Mouse (Mus musculus): ENCODE measurements around the gene Bhmt2. TPM values are rescaled to one million over a fixed set of nuclear protein-coding genes. Genes with fewer than 3 reads are reported as not detected.

Bhmt2 gene
- total RNA-seq (2021) = under 1 TPM in 1 of 2 experiments, not detected in 1; 0.13 TPM
- long read RNA-seq, experiment 1 = 0 reads
- long read RNA-seq, experiment 2 = 0 reads

GRCm38 (mm10) chr13:93674131-93674561 lies at the start of gene Bhmt2, which contains the start of gene Dmgdh:
Gene Bhmt2 (minus strand): TSS chr13:93674302.
Gene Dmgdh (plus strand): TSS chr13:93674433.
- no peak for DNase-seq (ENCODE audit: low spot score in 2 of 2)

GRCm38 (mm10) chr13:93723455-93723854 lies 49.4 kb upstream of the Bhmt2 start:
- no peak for DNase-seq (ENCODE audit: low spot score in 2 of 2)

- no peak for DNase-seq (ENCODE audit: low spot score in 2 of 2)
Observed at GRCm38 (mm10) chr13:93721916-93722315, 47.8 kb upstream of the Bhmt2 start.

- DNase-seq (ENCODE audit: low spot score in 2 of 2) = peak; percentile 45 to 75
Observed at GRCm38 (mm10) chr13:93718948-93719347, 44.8 kb upstream of the Bhmt2 start.

GRCm38 (mm10) chr13:93717113-93717512 lies 43.0 kb upstream of the Bhmt2 start:
- DNase-seq (ENCODE audit: low spot score in 2 of 2) = no peak

- no peak for DNase-seq (ENCODE audit: low spot score in 2 of 2)
Observed at GRCm38 (mm10) chr13:93713826-93714225, 39.7 kb upstream of the Bhmt2 start.

GRCm38 (mm10) chr13:93712362-93712761 lies 38.3 kb upstream of the Bhmt2 start:
- no peak for DNase-seq (ENCODE audit: low spot score in 2 of 2)

GRCm38 (mm10) chr13:93711226-93711625 lies 37.1 kb upstream of the Bhmt2 start:
- DNase-seq (ENCODE audit: low spot score in 2 of 2) = no peak

- DNase-seq (ENCODE audit: low spot score in 2 of 2) = no peak
Observed at GRCm38 (mm10) chr13:93710325-93710724, 36.2 kb upstream of the Bhmt2 start.

GRCm38 (mm10) chr13:93707271-93707670 lies 33.2 kb upstream of the Bhmt2 start:
- no peak for DNase-seq (ENCODE audit: low spot score in 2 of 2)

GRCm38 (mm10) chr13:93705697-93706096 lies 31.6 kb upstream of the Bhmt2 start:
- DNase-seq (ENCODE audit: low spot score in 2 of 2) = no peak

- no peak for DNase-seq (ENCODE audit: low spot score in 2 of 2)
Observed at GRCm38 (mm10) chr13:93698866-93699265, 24.8 kb upstream of the Bhmt2 start.

GRCm38 (mm10) chr13:93690821-93691220 lies 16.7 kb upstream of the Bhmt2 start:
- no peak for DNase-seq (ENCODE audit: low spot score in 2 of 2)

GRCm38 (mm10) chr13:93689566-93689965 lies 15.5 kb upstream of the Bhmt2 start:
- DNase-seq (ENCODE audit: low spot score in 2 of 2) = no peak

GRCm38 (mm10) chr13:93687321-93687720 lies 13.2 kb upstream of the Bhmt2 start:
- DNase-seq (ENCODE audit: low spot score in 2 of 2) = no peak

- DNase-seq (ENCODE audit: low spot score in 2 of 2) = no peak
Observed at GRCm38 (mm10) chr13:93685226-93685625, 11.1 kb upstream of the Bhmt2 start.

- no peak for DNase-seq (ENCODE audit: low spot score in 2 of 2)
Observed at GRCm38 (mm10) chr13:93683336-93683735, 9.2 kb upstream of the Bhmt2 start.

GRCm38 (mm10) chr13:93676864-93677263 lies 2.8 kb upstream of the Bhmt2 start:
- no peak for DNase-seq (ENCODE audit: low spot score in 2 of 2)

- no peak for DNase-seq (ENCODE audit: low spot score in 2 of 2)
Observed at GRCm38 (mm10) chr13:93673296-93673695, 806 bp downstream of the Bhmt2 start.

GRCm38 (mm10) chr13:93672371-93672770 lies 1.7 kb downstream of the Bhmt2 start:
- no peak for DNase-seq (ENCODE audit: low spot score in 2 of 2)

GRCm38 (mm10) chr13:93667586-93667985 lies 6.5 kb downstream of the Bhmt2 start:
- no peak for DNase-seq (ENCODE audit: low spot score in 2 of 2)

- no peak for DNase-seq (ENCODE audit: low spot score in 2 of 2)
Observed at GRCm38 (mm10) chr13:93657941-93658340, 16.2 kb downstream of the Bhmt2 start.

- no peak for DNase-seq (ENCODE audit: low spot score in 2 of 2)
Observed at GRCm38 (mm10) chr13:93653382-93653781, 20.7 kb downstream of the Bhmt2 start.

Measured in gastrocnemius, postnatal 4 days (tissue).